Mouse (Mus musculus): ENCODE measurements at regions not wholly inside any gene's neighbourhood (a gene's known extent, or its start where the extent isn't known, plus 50 kb on each side); places are given as distances from the start of the nearest gene placed in this dataset.

DNA sequence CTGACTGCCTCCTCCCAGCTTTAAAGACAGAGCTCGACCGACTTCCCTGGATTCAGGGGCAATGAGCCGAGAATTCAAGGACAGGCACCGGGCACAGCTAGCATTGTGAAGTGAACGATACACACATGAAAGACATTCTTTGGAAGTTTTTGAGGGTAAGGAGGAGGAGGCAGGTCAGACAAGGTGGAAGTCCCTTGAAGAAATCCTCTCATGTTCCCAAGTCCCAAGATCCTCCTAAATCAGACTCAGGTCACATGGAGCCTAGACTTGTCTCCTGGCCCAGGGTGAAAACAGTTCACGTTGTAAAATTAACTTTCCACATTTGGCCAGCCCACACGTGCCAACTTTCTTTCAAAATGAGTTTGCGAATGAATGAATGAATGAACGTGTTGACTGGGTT lies 196.2 kb downstream of the C1d start:
- no peak for TF ChIP-seq POLR2A (IDR thresholded peaks at IDR 0.05; ENCODE audit: insufficient read depth, low read length)
- no peak for TF ChIP-seq CTCF (IDR thresholded peaks at IDR 0.05; ENCODE audit: low read depth, low read length)

All from ES-Bruce4 (cell line).